Mouse (Mus musculus): ENCODE measurements around the gene Akap5. TPM values are rescaled to one million over a fixed set of nuclear protein-coding genes. Genes with fewer than 3 reads are reported as not detected.
A peak's percentile ranks its signal among the peaks of the same experiment; 100 is the strongest.

Gene Akap5
- total RNA-seq (2021) = 10 to 100 TPM; 56.5 to 58.3 TPM

- peak; percentile 63 to 72 for DNase-seq
Measured at GRCm38 (mm10) chr12:76324679-76325431, at the start of gene Akap5. Gene Akap5 (plus strand): TSS chr12:76324891.

DNA sequence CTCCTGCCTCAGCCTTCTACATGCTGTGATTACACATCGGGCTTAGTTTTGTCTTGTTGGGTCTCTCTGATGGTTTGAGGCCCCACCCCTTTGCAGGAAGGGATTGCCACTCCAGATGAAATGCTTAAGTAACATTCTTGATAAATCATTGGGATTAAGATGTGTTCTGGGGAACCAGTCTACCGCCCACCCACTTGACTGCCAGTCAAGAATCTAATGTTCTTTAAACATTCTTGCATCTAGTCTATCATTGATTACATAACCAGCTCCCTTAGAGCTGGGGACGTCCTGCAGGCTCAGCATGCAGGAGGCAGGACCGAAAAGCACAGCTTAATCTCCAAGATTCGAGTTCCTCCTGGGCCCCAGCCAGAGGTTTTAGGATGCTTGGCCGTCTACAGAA lies 46.5 kb upstream of the Akap5 start:
- DNase-seq = no peak

DNA sequence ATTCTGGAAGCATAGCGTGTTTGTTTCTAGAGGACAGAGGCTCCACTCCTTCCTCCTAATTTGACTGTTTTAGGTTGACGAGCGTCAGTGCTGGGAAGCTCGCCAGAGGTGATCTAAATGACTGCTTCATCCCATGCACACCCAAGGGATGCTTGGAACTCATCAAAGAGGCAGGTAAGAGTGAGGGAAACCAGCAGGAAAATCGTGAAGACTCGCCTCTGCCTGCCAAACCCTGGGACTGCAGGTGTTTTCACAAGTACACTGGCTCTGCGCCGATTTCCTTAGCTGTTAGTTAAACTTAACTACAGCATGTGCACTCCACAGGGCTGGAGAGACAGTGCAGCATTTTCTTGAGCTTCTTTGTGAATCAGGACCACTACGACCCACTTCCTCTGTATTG lies 44.1 kb upstream of the Akap5 start:
- DNase-seq = no peak

DNA sequence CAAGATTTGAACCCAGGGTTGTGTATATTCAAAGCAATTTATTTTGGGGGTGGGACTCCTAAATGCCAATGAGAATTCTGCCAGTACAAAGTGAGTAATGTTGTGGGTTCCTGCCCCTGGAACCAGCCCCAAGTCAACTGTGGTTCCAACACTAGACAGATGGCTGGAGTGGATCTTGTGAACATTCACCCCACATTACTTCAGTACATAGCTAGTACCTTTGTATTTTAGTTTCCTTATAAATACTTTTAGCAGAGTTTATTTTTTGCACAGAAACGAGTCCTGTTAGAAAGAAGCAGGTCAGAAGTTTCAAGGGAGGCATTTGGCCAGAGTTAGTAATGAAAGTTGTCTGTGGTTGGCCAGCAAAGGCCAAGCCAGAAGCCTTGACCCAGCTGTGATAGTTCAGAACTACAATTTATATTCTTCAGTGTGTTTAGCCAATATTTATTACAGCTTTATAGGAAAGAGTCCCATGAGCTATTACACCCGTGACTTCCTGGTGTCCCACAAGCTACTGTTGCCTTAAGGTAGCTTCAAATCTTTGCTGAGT lies 43.5 kb upstream of the Akap5 start:
- DNase-seq = no peak

DNA sequence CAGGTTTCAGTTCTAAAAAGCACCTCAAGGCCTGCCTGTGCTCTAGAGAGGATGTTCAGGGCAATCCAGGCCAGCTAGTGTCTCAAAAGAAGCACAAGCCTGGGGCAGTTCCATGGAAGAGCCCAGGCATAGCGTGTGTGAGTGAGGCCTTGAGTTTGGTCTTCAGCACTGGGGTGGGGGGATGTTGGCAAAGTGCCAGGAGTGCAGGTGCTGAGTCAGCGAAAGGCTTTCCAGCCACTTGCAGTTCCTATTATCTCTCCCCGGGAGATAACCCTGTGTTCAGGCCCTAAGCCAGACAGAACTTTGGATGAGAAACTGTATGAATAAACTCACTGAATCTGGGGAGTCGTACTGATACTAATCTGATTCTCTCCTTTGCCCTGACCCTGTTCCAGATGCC lies 42.6 kb upstream of the Akap5 start:
- no peak for DNase-seq

- no peak for DNase-seq
Measured at GRCm38 (mm10) chr12:76282532-76283173, 42.0 kb upstream of the Akap5 start.

DNA sequence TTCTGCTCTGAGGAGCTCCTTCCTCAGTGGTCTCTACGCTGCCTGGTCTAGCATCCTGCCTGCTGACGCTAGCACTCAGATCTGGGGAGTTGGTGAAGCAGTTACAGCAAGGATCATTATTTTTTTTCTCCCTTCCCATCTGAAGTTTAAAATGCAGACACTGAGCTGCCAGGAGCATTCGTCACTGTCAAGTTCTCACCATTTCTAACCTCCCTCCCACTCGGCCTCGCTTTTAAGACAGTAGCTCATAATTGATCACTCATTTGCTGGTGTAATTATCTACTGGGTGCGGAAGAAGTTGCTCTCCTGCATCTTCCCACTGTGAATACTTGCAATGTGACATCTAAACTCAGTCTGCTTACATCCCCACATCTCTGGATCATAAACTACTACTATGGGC lies 39.3 kb upstream of the Akap5 start:
- no peak for DNase-seq

DNA sequence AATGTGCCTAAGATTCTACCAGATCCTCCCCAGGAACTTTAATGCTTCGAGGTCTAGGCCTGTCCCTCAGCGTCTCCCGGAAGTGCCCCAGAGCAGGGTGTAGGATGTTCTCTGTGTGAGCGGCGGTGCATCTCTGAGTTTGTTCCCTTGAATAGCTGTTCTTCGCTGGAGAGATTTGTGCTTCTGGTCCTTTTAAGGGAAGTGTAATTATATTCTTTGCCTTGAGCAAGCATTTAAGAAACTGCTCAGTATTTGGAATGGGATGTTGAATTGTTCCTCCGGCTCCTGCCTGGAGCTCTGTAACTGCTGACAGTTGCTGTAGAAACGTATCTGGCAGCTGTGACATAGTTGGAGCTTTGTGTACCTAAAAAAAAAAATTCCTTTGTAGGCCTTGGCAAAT lies 36.7 kb upstream of the Akap5 start:
- no peak for DNase-seq

GRCm38 (mm10) chr12:76288494-76288893 lies 36.2 kb upstream of the Akap5 start:
- no peak for DNase-seq

- DNase-seq = no peak
Measured at GRCm38 (mm10) chr12:76289428-76289827, 35.3 kb upstream of the Akap5 start.

DNA sequence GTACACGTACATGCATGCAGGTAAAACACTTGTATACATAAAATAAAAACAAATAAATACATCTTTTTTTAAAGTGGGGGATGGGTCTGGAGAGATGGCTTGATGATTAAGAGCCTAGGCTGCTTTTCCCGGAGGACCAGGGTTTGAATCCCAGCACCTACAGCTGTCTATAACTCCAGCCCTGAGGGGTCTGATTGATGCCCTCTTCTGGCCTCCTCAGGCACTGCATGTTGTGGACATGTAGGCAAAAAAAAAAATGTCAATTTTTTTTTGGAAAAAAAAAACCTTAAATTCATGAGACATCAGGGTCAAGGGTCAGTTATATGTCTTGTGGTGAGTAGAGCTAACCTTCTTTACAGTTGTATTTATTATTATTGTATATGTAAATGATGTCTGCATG lies 34.4 kb upstream of the Akap5 start:
- DNase-seq = no peak

GRCm38 (mm10) chr12:76293192-76293591 lies 31.5 kb upstream of the Akap5 start:
- peak in 1 of 2 experiments; percentile 47 for DNase-seq

GRCm38 (mm10) chr12:76297830-76298229 lies 26.9 kb upstream of the Akap5 start:
- no peak for DNase-seq

- DNase-seq = no peak
Measured at GRCm38 (mm10) chr12:76299361-76299906, 25.3 kb upstream of the Akap5 start.

DNA sequence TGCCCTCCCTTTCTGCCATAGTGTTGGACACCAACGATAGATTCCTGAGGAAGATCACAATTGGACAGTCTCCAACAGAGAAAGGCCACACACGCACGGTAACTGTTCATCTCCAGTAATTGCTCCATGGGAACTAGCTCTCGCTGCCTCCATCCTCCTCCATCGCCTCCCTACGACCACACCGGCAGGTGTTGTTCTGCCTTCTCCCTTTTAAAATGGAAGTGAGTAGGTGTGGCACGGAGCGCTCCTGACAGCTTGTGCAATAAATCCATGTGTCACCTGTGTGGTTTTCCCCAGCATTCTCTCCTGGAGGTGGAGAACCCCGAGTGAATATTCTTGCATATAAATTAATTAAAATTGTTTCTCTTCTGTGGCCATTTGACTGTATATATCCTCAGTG lies 24.3 kb upstream of the Akap5 start:
- DNase-seq = no peak

GRCm38 (mm10) chr12:76303474-76303873 lies 21.2 kb upstream of the Akap5 start:
- no peak for DNase-seq

DNA sequence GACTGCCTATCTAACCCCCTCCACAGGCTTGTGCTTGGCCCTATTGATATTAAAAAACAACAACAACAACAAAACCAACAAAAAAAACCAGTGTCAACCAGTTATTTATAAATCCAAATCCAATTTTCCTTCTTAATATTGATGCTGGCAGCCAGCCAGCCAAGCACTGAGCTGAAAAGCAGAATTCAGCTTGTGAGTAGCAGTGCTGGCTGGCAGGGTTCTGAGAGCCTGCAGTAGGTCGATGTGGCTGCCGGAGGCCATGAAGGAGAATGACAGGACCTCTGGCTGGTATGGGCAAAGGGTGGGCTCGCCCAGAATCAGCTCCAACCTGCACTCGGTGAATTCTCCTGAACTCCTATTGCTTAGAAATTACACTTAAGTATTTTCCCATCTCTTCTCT lies 20.5 kb upstream of the Akap5 start:
- no peak for DNase-seq

- DNase-seq = no peak
Measured at GRCm38 (mm10) chr12:76305107-76305506, 19.6 kb upstream of the Akap5 start.

DNA sequence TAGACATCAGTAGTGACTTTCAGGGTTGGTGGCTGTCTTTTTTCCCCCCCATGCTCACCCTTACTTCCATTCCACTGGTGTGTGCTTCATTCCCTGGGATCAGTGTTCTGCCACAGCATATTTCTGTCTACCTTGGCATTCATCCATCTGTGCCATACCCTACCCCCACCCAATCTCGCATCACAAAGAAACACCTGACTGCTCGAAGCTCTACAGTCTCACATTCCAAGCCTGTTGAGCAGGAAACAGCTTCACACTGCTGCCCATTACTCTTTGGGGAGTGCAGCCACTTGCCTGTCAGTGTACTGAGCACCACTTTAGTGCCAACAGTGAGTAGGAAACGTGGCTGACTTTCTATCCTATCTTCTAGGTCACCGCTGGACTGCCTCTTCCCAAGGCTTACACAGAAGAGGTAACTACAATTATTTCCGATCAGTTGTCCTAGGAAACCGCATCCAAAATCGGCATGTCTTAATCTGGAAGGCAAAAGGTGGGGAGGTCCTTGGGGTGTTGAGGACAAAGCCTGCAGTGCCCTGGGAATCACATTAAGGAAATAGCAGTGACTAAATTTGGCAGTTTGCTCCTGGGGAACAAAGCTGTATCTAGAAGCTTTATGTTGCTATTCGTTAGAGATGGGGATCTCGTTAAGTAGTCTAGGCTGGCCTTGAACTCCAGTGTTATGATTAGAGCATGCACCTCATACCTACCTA lies 17.7 kb upstream of the Akap5 start:
- no peak for DNase-seq

DNA sequence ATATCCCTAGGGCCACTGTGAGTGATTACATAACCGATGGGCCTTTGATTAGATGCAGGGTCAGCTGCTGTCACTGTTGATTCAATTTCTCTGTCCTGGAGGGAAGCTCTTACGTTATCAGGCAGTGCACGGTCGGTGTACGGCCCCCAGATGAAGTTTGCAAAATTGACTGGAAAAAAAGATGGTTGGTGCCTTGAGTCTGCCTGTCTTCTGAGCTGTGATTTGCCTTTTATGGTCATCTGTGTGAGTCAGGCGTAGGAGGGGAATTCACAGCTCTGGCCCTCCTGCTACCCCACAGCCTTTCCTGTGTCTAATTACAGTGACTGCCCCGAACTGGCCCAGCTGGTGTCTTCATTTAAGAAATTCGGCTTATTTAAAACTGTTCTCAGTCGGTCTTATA lies 16.7 kb upstream of the Akap5 start:
- DNase-seq = no peak

- DNase-seq = no peak
Measured at GRCm38 (mm10) chr12:76308436-76308835, 16.3 kb upstream of the Akap5 start.

GRCm38 (mm10) chr12:76310007-76310406 lies 14.7 kb upstream of the Akap5 start:
- no peak for DNase-seq

GRCm38 (mm10) chr12:76310633-76311032 lies 14.1 kb upstream of the Akap5 start:
- DNase-seq = no peak

Data from layer of hippocampus, postnatal 36 days (tissue).